Mouse (Mus musculus) c-Kit-positive CD71-negative TER-119-negative erythroid progenitor cells, embryonic 14.5 days (primary cell): ENCODE data around the gene Dok3.
"Not testable (repeated sequence)": the region's sequence is repeated elsewhere in the genome, so short reads cannot be mapped to it uniquely, and the experiment has no call there.

Source experiments
- DNase-seq: peaks from one replicate; pipeline ENCODE4 v3.0.0-alpha.2; 2013; ENCODE audit warnings: low read depth

The Dok3 gene

GRCm38 (mm10) chr13:55529198-55529915 lies at the start of gene Dok3:
Gene Dok3 (minus strand): TSS chr13:55529296.
- DNase-seq = no peak

DNA sequence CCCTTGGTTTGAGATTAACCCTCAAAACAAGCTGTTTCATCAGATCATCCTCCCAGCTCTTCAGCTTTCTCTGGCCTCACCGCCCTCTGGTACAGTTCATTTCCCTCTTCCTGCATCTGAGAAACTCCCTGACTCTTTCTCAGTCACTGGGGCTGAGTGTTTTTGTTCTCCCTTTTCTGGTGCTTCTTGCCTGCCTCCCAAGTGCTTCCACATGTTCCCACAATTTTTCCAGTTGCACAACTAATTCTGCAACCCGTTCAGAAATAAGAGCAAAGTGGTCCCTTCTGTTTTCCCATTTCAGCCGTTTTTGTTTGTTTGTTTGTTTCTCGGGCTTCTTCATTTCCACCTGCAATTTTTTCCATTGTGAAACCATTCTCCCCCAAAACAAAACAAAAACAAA lies 49.0 kb upstream of the Dok3 start:
- DNase-seq = no peak

- DNase-seq = not testable (repeated sequence)
These were observed 47.8 kb upstream of the Dok3 start for GRCm38 (mm10) chr13:55576872-55577271.

DNA sequence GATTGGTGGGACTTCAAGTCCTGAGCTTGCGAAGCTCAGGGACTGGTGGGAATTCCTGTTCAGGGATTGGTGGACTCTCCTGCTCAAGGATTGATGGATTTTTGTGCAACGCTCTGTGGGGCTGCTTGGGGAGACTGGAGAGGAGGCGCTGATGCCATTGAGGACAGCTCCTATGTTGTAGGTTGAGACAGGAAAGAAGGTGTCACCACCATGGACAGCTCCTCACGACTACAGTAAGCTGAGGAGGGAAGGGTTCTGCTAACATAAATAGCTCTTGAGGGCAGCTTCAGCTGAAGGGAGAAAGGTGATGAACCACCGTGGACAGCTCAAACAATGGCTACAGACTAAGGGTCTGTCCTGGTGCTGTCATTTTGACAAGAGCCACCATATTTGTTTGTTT lies 46.8 kb upstream of the Dok3 start:
- no peak for DNase-seq

DNA sequence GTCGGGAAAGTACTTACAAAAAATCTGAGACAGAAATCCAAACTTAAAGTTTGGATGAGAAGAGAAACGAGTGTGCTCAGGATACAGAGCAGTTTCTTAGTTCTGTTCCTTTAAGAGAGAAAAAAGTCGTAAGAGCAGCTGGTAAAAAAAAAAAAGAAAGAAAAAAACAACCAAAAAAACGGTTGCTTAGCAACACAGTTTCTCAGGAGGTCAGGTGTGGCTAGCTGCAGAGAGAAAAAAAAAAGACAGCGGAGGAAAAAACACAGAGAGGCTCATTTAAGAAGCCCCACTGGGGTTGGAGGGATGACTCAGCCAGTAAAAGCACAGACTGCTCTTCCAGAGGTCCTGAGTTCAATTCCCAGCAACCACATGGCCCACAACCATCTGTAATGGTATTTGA lies 45.2 kb upstream of the Dok3 start:
- no peak for DNase-seq

DNA sequence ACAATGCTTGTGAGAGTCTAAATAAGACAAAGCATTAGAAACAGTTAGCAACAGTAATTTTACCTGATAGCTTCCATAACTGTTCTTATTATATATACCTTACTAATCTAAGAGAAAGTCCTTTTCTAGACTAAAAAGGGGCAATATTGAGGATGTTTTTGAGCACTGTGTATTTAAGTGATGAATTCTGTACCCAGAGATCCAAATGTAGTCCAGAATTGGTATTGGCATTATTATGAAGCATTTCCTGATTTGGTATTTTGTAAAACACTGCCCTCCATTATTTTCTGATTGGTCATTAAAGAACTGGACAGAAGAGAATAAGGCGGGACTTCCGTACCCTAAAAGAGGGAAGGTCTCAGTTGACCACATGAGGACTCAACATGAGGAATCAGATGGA lies 44.3 kb upstream of the Dok3 start, which contains the start of gene Tmed9:
Gene Tmed9 (plus strand): TSS at position 301 of the 400 bp plus-strand sequence.
- DNase-seq = no peak

DNA sequence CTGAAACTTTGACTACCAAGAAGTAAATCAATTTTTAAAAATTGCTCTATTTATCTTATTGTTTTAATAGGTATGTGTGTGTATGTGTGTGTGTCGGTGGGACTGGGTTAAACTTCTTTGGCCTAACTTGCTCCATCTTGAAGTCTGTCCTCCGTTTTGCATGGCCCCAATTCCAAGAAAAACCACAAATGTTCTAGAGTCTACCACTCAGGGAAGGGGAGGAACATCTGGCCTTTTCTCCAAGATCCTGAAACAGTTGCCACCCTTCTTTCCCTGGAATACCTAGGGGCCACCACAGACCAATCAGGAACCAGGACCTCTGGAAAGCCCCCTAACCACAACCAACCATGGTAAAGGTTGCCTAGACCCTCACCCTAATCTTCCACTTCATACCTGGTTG lies 42.9 kb upstream of the Dok3 start:
- DNase-seq = no peak

DNA sequence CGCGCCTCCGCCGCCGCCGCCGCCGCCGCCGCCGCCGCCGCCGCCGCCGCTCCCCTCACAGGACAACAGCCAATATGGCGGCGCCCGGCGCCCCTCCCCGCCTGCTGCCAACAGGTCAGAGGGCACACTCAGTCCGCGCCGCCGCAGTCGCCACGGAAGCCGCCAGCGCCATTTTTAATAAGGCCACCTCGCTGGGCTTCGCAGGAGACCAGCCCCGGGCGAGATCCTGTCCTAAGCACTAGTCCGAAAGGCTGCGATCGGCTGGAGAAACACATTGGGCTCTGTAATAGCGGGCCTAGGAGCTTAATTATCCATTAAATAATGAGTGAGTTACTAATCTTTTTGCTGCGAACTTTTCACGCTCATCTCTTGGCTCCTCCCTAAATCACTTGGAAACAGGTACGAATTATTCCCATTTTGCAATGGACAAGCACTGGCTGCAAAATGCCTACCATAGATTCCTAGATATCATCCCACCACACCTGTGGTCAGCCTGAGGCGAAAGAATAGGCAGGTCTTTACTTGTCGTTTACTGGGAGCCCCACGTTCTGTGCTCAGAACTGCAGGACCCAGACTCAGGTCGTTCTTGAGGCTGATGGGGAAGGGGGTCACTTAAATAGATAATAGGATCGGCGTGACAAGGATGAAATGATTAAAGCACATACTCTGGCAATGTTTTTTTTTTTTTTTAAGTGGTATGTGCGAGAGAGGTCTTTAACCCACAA lies 42.1 kb upstream of the Dok3 start, which contains the start of gene Fam193b:
Gene Fam193b (minus strand): TSS at position 94 of the 725 bp plus-strand sequence.
- DNase-seq = peak; percentile 88

- DNase-seq = no peak
These were observed 41.3 kb upstream of the Dok3 start for GRCm38 (mm10) chr13:55570286-55570973.

- no peak for DNase-seq
These were observed 40.7 kb upstream of the Dok3 start for GRCm38 (mm10) chr13:55569726-55570285.

DNA sequence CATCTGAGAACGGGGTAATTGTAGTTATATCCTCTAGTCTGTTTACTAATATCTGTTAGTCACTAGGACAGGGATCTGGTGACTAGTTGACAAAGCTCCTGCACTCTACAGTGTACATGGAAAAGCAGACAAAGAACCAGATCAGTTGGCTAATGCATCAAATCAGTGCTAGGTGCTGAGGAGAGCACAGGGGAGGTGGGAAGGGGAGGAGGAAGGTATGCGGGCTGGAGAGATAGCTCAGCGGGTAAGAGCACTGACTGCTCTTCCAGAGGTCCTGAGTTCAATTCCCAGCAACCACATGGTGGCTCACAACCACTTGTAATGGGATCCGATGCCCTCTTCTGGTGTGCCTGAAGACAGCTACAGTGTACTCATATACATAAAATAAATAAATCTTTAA lies 39.4 kb upstream of the Dok3 start:
- not testable (repeated sequence) for DNase-seq

DNA sequence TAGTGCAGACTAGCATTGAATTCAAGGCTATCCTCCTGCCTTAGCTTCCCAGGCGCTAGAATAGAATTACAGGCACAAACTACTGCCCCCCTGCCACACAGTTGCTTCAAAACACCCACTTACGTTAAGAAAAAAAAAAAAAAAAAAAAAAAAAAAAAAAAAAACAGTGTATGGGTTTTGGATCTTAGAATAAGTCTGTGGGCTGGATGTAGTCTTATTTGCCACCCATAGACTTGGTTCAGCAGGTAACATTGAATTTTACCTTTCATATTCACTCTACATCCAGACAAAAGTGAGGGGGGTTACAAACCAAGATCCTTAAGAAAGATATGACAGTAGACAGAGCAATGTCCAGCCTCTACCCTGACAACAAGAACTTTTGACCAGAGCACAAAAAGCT lies 38.9 kb upstream of the Dok3 start:
- no peak for DNase-seq

DNA sequence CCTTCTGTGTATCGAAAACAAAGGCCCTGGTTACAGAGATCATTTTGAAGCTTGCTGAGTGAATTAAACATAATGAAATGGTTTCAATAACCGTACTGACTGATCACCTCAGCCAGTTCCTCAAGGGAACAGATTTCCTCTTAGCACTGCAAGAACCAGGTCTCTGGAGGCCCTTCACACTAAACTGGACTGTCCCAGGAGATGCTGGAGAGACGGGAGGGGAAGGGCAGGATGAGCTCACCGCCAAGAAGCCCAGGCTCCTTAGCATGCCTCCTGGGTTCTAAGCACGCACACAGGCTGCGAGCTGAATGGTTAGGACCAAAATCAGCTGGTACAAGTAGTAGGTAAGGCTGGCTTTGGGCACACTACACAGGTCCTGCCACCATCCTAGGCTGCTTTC lies 37.9 kb upstream of the Dok3 start:
- DNase-seq = no peak

DNA sequence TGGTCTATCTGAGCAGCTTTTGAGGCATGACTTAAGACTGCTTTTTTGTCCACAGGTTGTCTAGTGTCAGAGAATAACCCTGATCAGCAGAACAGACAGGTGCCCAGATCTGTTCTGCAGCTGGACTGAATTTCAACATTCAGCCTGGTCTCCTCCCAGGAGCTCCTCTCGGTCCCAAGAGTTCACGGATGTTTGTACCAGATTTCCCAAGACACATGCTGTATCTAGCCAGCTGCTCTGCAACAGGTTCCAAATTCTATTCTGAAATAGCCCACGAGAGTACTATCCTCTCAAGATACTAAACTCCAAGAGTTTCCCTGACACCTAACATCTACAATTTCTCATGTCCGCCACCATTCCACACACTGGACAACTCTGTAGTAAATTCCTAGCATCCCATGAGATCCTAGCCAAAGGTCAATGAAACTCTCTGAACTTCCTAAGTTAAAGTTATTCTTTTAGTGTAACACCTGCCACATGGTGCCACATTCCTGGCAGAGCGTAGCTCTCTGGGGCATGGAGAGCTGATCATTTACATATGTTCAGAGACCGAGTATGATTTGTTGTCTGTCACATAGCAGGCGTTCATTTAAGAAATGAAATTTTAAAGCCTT lies 34.3 kb upstream of the Dok3 start:
- DNase-seq = no peak

- no peak for DNase-seq
These were observed 28.4 kb upstream of the Dok3 start for GRCm38 (mm10) chr13:55557499-55557898.

DNA sequence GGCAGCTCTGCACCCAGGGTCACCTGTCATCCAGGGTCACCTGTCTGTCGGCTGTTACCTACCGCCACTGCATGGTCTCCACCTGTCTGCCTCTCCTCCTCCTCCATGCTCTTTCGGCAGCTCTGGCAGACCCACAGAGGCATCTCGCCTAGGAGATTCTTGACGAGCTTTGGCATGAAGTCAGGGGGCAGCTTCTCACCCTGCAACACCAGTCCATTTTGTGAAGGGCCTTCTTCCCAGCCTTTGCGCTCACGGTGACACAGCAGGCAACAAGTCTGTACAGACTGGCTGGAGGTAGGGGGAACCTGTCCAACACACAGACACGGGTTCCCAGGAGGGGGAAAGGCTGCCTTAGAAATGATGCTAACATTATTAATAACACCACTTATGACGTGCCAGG lies 26.8 kb upstream of the Dok3 start:
- no peak for DNase-seq

- no peak for DNase-seq
These were observed 20.0 kb upstream of the Dok3 start for GRCm38 (mm10) chr13:55549061-55549460.

- no peak for DNase-seq
These were observed 19.3 kb upstream of the Dok3 start for GRCm38 (mm10) chr13:55548426-55548825.

- DNase-seq = no peak
These were observed 18.8 kb upstream of the Dok3 start for GRCm38 (mm10) chr13:55547916-55548315.

- DNase-seq = no peak
These were observed 15.7 kb upstream of the Dok3 start for GRCm38 (mm10) chr13:55544792-55545191.

DNA sequence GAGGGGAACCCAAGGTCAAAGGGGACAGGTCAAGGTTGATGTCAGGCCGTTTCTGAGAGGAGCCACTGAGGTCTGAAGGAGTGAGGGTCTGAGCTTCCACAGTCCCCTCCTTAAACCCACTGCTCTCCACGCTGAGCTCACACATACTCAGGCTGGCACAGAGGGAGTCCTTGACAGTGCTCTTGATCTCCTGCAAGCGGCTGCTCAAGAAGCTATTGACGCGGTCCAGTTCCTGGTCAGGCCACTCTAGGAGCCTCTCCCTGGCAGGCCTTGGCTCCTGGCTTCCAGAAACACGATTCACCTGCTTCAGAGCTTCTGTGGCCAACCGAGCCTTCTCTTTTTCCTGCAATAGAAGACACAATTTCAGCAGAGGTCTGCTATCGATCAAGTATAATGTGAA lies 14.4 kb upstream of the Dok3 start:
- DNase-seq = no peak

DNA sequence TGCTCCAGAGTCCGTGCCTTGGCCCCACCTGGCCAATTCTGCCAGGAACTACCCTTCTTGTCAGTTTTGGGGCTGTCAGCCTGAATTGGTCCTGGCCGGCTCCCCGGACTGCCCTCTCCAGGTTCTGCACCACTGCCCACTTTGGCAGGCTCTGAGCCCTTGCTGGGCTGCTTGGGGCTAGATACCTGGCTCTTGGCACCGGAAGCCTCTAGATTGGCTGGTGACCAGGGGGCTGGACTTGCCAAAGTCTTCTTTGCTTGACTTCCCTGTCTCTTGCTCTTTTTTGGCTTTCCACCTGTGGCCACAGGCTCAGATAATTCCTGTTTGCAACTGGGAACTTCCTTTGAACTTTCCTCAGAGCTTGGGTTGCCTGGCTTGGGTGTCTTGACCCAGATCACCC lies 13.8 kb upstream of the Dok3 start:
- DNase-seq = no peak
